Mouse (Mus musculus) fat pad, adult 2 months (tissue): ENCODE measurements around the gene Gm8994.

ENCODE experiments used
- DNase-seq: peaks from one replicate; pipeline ENCODE4 v3.0.0-alpha.2; 2011; ENCODE audit warnings: low read depth, low spot score; ENCODE audit errors: extremely low read depth

Gene Gm8994

GRCm38 (mm10) chr6:136358471-136358870 lies 31.1 kb downstream of the Gm8994 start:
- no peak for DNase-seq

DNA sequence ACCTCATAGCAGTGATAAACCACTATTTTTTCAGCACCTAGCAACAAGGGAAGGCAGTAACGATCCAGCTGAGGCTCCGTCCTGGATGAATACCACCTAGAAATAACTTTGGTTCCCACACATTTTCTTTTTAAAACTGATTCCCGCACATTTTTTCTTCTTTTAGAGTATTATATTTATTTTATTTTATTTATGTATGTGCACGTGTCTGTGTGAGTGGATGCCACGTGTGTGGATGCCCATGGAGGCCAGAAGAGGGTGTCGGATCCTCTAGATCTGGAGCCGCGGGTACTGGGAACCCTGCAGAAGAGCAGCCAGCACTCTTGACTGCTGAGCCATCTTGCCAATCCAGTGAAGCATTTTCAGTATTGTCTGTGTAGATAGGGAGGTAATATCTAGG lies 36.0 kb downstream of the Gm8994 start:
- no peak for DNase-seq

DNA sequence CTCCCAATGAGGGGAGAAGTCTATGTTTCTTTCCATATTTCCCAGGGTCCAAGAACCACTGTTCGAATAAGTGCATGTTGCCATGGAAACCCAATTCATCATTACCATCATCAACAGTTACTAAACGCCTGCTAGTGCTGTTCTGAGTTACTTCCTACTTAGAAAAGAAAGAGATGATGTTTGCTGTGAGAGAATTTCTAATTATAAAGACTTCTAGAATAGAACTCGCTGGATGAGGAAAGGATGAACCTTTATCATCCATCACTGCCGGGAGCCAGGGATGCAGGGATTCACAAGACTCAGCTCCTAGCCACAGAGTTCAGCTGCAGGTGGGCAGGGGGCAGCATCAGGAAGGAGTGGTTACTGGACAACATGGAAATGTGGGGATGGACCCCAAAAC lies 36.7 kb downstream of the Gm8994 start:
- no peak for DNase-seq

GRCm38 (mm10) chr6:136364430-136365098 lies 37.2 kb downstream of the Gm8994 start:
- no peak for DNase-seq

- DNase-seq = no peak
These were observed 48.8 kb downstream of the Gm8994 start for GRCm38 (mm10) chr6:136376097-136376496.
